Mouse (Mus musculus) monocyte, adult 5-6 weeks (primary cell): ENCODE measurements around the gene Grik2. TPM values are rescaled to one million over a fixed set of nuclear protein-coding genes. Genes with fewer than 3 reads are reported as not detected.

Experiments
- ATAC-seq: fragments of 153-309, 156-312 bp; replicated peaks from 2 replicates; pipeline ENCODE4 v1.8.0; 2017; ENCODE audit warnings: mild to moderate bottlenecking; ENCODE audit not compliant: low TSS enrichment, insufficient number of reproducible peaks, severe bottlenecking, poor library complexity, low FRiP score
- total RNA-seq: library from RNA; stranded (forward); fragments of 200-1000, 200-491, 200-594 nt; gene quantifications from 3 replicates; pipeline ENCODE4 v1.2.3, GENCODE M21; 2017

The Grik2 gene
- total RNA-seq = under 0.01 TPM in 1 of 3 replicates, not detected in the others

GRCm38 (mm10) chr10:49788381-49788906 is at the start of gene Grik2:
TSS of gene Grik2 (minus strand) at chr10:49788766.
- ATAC-seq = no peak

DNA sequence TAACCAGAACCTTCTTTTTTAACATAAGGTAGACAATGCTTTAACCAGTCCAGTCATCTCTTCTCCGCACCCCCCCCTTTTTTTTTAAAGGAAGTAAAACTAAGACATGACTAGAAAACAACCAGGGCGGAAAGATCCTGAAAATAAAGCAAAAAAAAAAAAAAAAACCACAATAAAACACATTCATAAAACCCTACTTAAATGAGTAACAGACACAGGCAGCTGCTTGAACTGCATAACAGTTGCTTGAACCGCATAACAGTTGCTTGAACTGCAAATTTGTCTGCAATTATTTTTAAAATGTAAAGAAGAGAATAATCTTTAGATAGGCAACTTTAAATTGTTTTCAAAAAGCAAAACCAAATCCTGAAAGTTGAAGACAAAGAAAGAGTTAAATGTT is 45.8 kb upstream of the Grik2 start:
- ATAC-seq = no peak

DNA sequence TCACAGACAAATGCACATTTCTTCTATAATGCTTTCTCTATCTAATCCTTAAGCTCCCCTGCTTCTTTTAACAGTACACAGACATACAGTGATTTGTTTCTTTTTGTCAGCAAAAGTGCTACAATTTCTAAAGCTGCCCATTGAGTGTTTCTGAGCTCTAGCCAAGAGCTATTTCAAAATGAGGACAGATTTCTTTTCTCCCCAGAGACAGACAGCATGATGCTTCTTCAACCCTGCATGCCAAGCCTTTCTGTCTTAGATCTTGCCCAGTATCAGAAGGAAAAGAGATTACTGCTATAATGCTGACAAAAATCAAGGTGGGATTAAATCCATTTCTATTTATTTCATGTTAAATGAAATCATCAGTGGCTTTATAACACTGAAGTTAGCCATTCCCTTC is 18.7 kb upstream of the Grik2 start:
- no peak for ATAC-seq

DNA sequence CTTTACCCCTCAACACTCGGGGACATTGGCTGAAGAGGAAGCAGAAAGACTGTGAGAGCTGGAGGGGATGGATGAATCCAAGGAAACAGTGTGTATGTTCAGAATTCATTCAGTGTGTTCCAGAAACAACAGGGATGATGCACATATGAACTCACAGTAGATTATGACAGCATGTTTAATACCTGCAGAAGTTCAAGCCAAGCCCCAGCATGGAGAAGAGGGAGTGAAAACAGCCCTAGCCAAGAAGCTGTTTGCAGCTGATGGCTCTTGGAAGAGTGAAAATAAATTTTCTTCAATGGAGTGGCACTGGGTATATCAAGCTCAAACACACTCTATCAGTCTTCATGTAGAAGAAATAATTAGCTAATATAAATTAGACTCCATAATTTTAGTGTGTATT is 12.4 kb upstream of the Grik2 start:
- ATAC-seq = no peak

- ATAC-seq = no peak
Observed at GRCm38 (mm10) chr10:49794129-49794528, 5.6 kb upstream of the Grik2 start.

DNA sequence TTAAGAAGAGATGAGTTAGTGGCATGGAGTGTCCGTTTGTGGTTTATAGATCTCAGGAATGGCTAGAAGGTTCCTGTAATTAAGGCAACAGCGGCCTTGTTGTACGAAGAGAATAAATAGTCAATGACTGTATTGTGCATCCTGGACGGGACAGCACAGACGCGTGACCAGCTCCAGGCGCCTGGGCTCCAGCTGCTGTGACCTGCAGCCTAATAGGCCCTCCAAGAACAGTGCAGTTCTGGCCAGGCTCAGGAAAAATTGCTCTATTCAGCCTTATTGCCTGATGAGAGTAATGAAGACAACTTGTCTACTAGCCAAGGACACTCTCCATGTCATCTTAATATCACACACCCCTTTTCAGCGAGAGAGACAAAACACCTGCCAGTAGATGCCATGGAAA is 1.8 kb upstream of the Grik2 start:
- ATAC-seq = no peak

GRCm38 (mm10) chr10:49789711-49790110 is 1.1 kb upstream of the Grik2 start:
- no peak for ATAC-seq

DNA sequence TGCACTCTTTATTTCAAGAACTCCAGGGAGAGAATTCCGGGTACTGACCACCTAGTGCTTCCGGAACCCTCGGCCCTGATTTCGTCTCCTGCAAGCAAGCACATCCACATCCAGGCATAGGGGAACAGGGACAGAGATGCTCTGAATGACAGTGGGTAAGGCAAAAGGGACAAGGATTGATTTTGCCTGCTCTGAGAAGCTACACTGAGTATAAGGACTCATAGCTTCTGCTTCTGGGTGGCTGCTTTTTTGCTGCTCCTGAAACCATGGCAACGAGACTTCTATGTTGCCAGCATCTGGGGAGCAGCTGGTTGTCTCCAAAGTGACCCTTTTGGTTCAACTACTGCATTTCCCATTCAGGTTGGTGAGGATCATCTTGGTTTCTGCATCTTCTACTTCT is 348 bp upstream of the Grik2 start:
- ATAC-seq = no peak

- no peak for ATAC-seq
Observed at GRCm38 (mm10) chr10:49786630-49787029, 1.9 kb downstream of the Grik2 start.

- ATAC-seq = no peak
Observed at GRCm38 (mm10) chr10:49785477-49785876, 3.1 kb downstream of the Grik2 start.

- no peak for ATAC-seq
Observed at GRCm38 (mm10) chr10:49784831-49785230, 3.7 kb downstream of the Grik2 start.

- ATAC-seq = no peak
Observed at GRCm38 (mm10) chr10:49782741-49783691, 5.5 kb downstream of the Grik2 start.

DNA sequence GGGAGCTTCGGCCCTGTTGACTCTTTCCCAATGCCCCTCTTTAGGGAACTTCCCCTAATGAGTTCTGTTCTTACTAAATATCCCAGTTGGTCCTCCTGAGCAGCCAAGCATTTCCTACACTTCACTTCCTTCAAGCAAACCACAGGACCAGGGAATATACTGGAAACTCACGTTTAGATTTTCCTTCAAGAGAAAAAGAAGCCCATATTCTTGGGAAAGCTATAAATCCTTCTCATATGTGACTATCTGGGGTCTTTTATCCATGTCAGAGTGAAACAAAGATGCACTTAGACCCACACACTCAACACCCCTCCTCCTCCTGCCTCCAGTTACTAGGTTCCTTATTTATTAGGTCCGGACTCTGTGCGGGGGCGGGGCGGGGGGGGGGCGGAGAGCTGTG is 6.5 kb downstream of the Grik2 start:
- ATAC-seq = no peak

DNA sequence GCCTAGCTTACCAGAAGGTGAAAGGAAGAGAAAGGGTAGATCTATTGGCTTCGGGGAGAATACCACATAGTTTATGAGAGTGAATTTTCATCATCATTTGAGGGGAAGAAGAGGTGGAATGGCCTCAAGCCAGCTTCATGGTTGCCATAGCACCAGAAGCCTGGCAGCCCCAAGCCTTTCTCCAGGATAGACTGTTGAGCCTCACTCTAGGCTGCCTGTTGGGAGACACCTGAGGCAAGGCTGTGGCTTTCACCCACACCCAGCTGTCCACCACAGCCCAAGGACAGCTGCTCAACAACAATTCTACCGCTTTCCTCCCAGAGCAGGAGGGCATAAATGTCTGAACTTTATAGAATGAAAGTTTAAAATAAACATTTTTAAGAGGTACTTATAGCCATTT is 8.1 kb downstream of the Grik2 start:
- ATAC-seq = no peak

DNA sequence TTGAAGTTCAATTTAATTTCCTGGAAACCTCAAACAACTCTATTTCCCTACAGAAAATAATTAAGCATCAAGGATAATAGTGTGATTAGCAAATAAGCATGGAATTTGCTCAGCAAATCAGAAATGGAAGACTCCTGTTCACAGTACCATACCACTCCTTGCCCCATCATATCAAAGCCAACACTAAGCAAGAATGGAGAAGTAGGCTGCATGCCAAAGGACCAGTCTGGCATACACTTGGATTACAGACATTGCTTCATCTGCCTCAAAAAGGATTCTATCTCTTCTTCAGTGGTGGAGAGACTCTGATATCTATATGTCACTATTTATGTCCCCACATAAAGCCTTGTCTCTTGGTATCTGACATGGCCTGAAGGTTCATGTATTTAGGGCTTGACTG is 19.7 kb downstream of the Grik2 start:
- ATAC-seq = no peak

DNA sequence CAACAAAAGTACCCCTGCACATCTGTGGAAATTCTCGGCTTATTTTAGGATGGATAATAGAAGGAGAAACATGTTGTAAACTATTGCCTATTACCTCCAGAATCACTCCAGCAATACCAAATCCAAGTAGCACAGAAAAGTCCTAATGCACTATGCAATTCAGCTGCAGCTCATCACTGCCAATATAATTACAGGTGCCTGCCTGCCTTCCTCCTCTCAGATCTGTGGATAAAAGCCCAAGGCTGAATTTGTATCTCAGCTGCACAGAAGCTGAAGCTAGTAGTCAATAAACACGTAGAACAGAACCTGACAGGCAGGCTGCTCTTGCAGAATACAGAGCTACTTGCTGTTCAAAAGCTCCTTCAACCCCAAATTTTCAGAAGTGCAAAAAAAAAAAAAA is 21.0 kb downstream of the Grik2 start:
- ATAC-seq = no peak

- no peak for ATAC-seq
Observed at GRCm38 (mm10) chr10:49762607-49763006, 26.0 kb downstream of the Grik2 start.

GRCm38 (mm10) chr10:49751769-49752168 is 36.8 kb downstream of the Grik2 start:
- no peak for ATAC-seq

DNA sequence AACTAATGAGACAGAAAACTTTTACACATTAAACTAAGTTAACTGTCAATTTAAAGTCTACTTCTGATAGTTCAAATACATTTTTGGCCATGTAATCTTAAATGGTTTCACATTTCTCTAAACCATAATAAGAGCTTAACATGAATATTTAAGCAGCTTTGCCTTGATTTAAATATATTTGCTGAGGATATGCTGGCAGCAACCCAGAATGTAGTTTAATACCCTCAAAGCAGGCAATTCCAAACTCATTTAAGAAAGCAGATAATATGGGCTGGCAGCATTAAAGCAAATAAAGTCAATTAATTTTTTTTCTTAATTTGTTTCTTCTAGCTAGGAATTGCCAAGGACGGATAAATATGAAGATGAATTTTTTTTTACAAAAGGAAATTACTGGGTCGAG is 56.7 kb downstream of the Grik2 start:
- ATAC-seq = no peak

DNA sequence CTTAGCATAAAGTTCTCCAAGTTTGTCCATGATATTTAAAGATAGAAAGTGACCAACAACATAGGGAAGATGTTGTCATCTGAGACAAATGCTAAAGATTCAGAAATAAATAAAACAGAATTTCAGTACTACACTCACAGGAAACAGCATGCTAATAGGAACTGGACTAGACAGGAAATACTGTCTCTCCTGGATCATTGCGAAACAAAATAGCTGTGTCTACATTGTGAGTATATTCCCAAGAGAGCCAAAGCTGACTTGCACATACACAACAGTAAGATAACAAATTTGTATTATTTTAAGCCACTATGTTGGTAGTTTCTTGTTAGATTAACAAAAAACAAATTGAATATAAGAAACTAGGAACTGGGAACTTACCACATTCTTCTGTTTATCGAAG is 64.9 kb downstream of the Grik2 start:
- ATAC-seq = no peak
